Mouse (Mus musculus) urinary bladder, postnatal 14 days (tissue): ENCODE data around the gene Sgpp2.

Experiments used
- DNase-seq: peaks from one replicate; pipeline ENCODE4 v3.0.0; 2021; ENCODE audit warnings: low spot score

The Sgpp2 gene

GRCm38 (mm10) chr1:78409396-78409795, 99.3 kb downstream of the Sgpp2 start:
- no peak for DNase-seq

GRCm38 (mm10) chr1:78412668-78413067, 102.5 kb downstream of the Sgpp2 start:
- no peak for DNase-seq

GRCm38 (mm10) chr1:78414421-78414820, 104.3 kb downstream of the Sgpp2 start:
- no peak for DNase-seq

GRCm38 (mm10) chr1:78417154-78417911, 107.2 kb downstream of the Sgpp2 start:
- no peak for DNase-seq

GRCm38 (mm10) chr1:78419593-78419992, 109.4 kb downstream of the Sgpp2 start:
- peak; percentile 78 for DNase-seq

- no peak for DNase-seq
These were observed 110.1 kb downstream of the Sgpp2 start for GRCm38 (mm10) chr1:78420271-78420670.

GRCm38 (mm10) chr1:78421749-78422148, 111.6 kb downstream of the Sgpp2 start:
- no peak for DNase-seq

GRCm38 (mm10) chr1:78422576-78422975, 112.4 kb downstream of the Sgpp2 start:
- no peak for DNase-seq

- DNase-seq, result no peak
These were observed 114.7 kb downstream of the Sgpp2 start for GRCm38 (mm10) chr1:78424848-78425247.

- DNase-seq, result no peak
These were observed 115.2 kb downstream of the Sgpp2 start for GRCm38 (mm10) chr1:78425309-78425708.

- no peak for DNase-seq
These were observed 115.9 kb downstream of the Sgpp2 start for GRCm38 (mm10) chr1:78425793-78426700.

- no peak for DNase-seq
These were observed 116.7 kb downstream of the Sgpp2 start for GRCm38 (mm10) chr1:78426841-78427240.

GRCm38 (mm10) chr1:78428851-78429250, 118.7 kb downstream of the Sgpp2 start:
- DNase-seq, result no peak

- no peak for DNase-seq
These were observed 123.3 kb downstream of the Sgpp2 start for GRCm38 (mm10) chr1:78433472-78433871.

GRCm38 (mm10) chr1:78435967-78436366, 125.8 kb downstream of the Sgpp2 start:
- DNase-seq, result no peak

GRCm38 (mm10) chr1:78436445-78436844, 126.3 kb downstream of the Sgpp2 start:
- DNase-seq, result no peak

- DNase-seq, result no peak
These were observed 127.0 kb downstream of the Sgpp2 start for GRCm38 (mm10) chr1:78437150-78437549.

GRCm38 (mm10) chr1:78440716-78441115, 130.6 kb downstream of the Sgpp2 start:
- DNase-seq, result no peak

- DNase-seq, result no peak
These were observed 132.9 kb downstream of the Sgpp2 start for GRCm38 (mm10) chr1:78443056-78443455.

- no peak for DNase-seq
These were observed 136.1 kb downstream of the Sgpp2 start for GRCm38 (mm10) chr1:78446232-78446631.

GRCm38 (mm10) chr1:78446742-78447141, 136.6 kb downstream of the Sgpp2 start:
- no peak for DNase-seq

- DNase-seq, result no peak
These were observed 137.9 kb downstream of the Sgpp2 start for GRCm38 (mm10) chr1:78448091-78448490.
